Mouse (Mus musculus) left cerebral cortex, adult 9 months (tissue): Measurements from ENCODE around the gene 2410137M14Rik.

ENCODE experiments used
- DNase-seq, 2 experiments: peaks; one replicate each; pipeline ENCODE4 v3.0.0; 2022; ENCODE audit warnings: low spot score in 2 of 2

Gene 2410137M14Rik

GRCm38 (mm10) chr17:36981221-36981813, at the start of gene 2410137M14Rik:
TSS of gene 2410137M14Rik (minus strand) at chr17:36981237.
- peak in 1 of 2 experiments; percentile 44 for DNase-seq

DNA sequence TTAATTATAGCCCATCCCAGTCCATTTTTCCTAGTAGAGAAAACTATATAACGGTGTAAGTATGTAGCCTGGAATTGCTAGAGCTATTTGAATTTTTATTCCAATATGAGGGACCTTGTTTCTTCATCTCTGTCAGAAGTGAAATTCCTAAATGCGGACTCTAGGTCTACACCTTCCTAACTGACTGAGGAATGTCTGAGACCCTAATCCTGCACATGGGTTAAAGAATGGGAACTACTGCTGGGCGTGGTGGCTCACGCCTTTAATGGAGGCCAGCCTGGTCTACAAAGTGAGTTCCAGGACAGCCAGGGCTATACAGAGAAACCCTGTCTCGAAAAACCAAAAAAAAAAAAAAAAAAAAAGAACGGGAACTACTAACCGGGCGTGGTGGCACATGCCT, 48.1 kb upstream of the 2410137M14Rik start:
- DNase-seq: no peak

GRCm38 (mm10) chr17:37028683-37029120, 47.7 kb upstream of the 2410137M14Rik start:
- DNase-seq: peak; percentile 90 to 96

GRCm38 (mm10) chr17:37028212-37028611, 47.2 kb upstream of the 2410137M14Rik start:
- no peak for DNase-seq

- DNase-seq: no peak
Observed at GRCm38 (mm10) chr17:37027486-37027885, 46.4 kb upstream of the 2410137M14Rik start.

DNA sequence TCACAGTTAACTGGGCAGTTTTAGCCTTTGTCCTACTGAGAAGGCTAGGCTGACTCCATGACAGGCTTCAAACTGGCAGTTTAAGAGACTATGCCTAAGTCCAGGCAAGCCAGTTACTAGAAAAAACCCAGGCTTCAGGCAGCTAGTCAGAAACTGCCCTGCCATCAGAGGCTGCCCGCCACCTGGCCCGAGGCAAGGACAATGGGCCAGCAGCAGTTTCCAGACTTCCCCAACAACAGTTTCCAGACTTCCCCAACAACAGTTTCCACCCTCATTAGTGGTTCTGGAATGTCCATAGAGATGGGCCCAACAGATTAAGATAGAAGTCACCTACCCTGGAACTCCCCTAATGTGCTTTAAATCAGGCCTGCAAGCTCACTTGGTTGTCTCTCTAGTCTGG, 45.4 kb upstream of the 2410137M14Rik start:
- no peak for DNase-seq

DNA sequence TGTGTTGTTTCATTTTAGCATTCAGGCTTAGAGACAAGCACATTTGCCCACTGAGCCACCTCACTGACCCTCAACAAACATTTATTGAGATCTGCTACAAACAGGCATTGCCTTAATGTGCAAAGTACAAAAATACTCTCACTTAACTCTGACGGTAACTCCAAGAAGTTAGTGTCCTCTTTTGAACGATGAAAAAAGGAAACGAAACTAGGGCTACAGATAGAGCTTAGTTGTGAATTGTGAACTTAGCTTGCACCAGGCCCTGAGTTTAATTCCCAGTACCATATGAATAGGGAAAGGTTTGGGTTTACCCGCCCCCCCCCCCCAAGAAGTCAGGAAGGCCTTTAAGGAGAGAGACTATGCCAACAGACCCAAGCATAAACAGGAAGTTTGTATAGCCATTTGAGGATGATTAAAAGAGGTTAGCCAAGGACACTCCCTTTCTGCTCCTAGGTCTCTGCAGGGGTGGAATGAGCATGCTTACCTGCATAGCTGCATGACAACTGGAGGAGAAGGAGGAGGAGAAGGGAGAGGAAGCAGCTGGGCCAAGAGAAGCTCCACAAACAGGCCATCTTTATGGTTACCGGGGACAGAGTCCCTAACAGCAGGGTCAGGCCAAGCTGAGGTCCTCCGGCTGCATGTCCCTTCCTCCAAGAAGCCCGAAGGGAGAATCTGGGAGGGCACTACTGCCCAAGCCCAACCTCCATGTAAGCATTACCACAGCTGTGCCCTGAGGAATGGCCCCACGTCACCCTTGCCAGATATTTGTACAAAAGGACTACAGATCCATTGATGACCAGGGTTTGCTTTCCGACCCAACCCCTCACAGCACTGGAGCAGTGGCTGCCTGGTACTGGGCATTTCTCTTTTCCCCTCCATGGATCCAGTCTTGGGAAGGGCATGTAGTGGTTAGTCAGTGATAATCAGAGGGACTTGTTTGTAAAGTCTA, 41.9 kb upstream of the 2410137M14Rik start, which contains the start of gene Mog:
TSS of gene Mog (minus strand) at position 771 of the 949 bp plus-strand sequence.
- peak in 1 of 2 experiments; percentile 48 for DNase-seq

- peak; percentile 28 to 40 for DNase-seq
Observed at GRCm38 (mm10) chr17:37019242-37019641, 38.2 kb upstream of the 2410137M14Rik start.

DNA sequence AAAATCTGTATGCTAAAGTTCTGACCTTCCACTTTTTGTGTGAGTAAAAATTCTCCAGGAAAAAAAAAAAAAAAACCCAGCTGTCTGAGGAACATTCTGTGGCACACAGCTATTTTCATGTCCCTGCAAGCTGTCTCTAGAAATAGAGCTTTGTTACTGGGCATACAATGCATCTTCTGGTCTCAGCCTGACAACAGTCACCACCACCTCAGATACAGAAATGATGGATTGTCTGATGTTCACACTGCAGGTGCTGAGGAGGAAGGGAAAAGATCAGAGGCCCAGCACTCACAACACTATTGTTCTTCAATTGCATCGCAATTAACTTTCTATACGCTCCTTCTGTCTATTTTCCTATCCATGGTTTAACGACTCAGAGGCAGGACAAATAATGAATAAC, 37.3 kb upstream of the 2410137M14Rik start:
- DNase-seq: peak in 1 of 2 experiments; percentile 37

DNA sequence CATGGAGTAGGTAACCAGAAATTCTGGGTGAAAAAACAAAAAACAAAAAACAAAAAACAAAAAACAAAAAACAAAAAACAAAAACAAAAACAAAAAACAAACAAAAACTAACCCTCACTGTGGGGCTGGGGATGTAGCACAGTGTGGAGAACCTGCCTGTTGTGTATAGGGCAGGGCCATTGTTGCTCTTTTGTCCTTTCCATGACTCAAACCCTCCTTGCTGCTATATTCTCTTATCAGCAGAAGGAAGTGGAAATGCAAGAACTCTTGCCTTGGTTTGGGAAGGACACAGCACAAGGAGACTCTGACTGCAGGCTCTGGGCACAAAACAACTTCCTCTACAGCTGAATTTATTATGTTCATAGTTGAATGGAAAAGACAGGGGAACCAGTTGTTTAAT, 35.3 kb upstream of the 2410137M14Rik start:
- no peak for DNase-seq

GRCm38 (mm10) chr17:37012141-37012540, 31.1 kb upstream of the 2410137M14Rik start:
- no peak for DNase-seq

DNA sequence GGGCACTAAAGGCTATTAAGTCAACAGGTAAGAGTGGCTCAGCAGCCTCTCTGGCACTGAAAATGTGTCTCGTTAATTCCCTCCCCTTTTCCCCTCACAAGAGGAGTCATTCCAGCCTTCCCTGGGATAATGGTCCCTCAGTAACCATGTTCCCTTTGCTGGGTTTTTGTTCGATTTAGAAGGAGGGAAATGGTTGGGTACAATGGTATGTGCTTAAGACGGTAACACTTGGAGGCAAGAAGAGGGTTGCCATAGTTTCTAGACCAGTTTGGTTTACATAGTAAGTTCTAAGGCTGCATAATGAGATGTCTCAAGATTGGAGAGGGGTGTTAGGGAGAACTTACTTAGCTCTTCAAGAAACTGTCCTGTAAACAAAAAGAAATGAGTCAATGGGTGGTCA, 30.7 kb upstream of the 2410137M14Rik start:
- no peak for DNase-seq

DNA sequence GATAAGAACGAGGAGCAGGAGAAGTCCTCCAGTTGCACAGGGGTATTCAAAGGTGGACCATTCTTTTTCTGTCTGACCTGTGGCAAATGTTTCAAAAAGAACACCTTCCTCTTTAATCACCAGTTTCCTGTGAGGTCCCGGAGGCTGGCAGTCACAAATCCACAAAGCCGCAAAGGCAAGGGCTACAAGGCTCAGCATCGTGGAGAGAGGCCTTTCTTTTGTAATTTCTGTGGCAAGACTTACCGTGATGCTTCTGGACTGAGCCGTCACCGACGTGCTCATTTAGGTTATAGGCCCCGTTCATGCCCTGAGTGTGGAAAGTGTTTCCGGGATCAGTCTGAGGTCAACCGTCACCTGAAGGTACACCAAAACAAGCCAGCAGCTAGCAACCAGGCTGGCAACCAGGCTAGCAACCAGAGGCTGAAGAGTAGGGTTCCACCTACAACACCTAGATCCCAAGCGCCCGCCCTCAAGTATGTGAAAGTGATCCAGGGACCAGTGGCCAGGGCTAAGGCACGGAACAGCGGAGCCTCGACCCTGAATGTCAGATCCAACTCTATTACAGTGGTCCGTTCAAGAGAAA, 28.5 kb upstream of the 2410137M14Rik start:
- DNase-seq: no peak

DNA sequence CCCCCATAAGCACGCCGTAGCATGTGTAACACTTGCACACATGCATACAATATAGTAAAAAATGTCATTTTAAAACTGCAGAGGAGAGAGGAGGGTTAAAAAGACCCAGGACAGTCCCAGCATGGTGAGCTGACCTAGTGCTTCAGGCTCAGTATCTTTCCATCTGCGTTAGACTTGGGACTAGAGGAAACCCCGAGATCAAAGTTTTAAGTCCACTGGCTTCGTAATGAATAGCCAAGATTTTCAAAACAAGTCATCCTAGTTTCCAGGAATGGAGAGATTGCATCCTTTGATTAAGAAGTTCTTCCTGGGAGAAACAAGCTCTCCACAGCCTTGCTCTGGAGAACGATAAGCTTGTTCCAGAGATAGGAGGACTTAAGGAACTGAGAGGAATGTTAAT, 27.1 kb upstream of the 2410137M14Rik start:
- DNase-seq: no peak

GRCm38 (mm10) chr17:37003366-37003765, 22.3 kb upstream of the 2410137M14Rik start:
- DNase-seq: no peak

DNA sequence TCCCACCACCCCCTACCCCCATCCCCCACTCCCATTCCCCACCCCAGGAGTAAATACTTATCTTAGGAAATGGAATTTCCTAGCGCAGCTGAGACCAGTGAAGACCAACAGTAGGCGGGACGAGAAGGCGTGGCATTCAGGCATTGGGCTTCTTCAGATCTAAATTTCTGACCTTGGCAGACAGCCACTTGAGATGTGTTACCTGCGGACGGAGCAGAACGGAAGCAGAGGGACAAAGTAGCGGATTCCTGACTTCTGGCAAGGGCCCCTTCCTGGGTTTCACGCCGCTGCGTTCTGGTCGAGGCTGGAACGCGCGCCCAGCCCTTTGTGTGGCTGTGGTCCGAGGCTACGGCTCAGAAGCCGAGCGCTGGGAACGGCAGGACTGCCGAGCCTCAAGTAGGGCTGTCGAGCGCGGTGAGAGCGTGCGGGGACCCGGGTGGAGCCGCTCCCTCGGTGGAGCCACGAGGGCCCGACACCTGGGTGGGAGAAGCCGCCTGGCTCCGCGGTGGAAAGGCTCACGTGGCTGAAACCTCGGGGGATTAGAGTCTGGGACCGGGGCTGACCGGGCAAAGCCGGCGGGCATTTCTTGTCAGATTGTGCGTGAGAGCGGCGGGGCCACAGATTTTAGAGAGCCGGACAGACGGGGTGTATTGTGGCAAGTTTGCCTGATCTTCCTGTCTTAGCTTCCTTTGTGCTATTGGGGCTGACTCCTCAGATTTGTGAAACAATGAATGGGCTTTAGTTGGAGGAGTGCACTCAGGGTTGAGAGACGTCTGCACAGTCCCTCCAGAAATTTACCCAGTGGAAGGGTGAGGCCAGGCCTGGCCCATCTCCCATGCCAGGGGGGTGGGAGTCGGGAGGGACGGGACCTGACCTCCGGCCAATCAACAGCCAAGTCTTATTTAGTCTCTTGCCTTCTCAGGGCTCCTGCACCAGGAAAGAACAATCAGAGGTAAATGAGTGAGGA, 21.6 kb upstream of the 2410137M14Rik start:
- DNase-seq: no peak

GRCm38 (mm10) chr17:37000863-37001262, 19.8 kb upstream of the 2410137M14Rik start, which contains the start of gene Zfp57:
TSS of gene Zfp57 (plus strand) at chr17:37001163.
- no peak for DNase-seq

DNA sequence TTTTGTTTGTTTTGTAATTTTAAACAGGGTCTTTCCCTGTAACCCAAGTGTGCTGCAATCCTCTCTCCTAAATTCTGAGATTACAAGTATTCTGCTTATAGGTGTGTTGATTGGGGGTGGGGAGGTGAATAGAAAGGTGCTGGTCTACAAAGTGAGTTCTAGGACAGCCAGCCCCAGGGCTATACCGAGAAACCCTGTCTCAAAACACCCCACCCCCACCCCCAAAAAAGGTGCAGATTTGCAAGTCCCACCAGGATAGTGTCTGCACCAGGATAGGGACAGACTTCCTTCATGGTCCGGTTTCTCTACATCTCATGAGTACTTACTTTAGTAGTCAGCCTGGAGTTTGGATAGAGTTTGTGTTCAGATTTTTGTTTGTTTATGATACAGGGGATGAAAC, 17.4 kb upstream of the 2410137M14Rik start:
- DNase-seq: no peak

GRCm38 (mm10) chr17:36997033-36997735, 16.1 kb upstream of the 2410137M14Rik start:
- peak in 1 of 2 experiments; percentile 87 for DNase-seq

DNA sequence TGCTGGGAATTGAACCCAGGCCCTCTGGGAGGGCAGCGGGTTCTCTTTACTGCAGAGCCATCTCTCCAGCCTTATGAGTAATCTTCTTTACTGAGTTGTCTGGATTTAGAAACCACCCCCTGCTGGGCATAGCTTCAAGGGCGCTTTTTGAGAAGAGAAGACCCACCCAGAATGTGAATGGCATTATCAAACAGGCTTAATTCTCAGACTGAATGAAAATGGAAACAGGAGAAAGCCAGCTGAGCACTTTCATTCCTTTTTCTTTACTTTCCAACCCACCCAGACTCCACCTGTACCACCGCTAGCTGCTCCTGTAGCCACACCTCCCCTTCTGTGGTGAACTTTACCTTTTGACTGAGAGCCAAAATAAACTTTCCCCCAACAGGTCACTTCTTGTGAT, 14.4 kb upstream of the 2410137M14Rik start:
- DNase-seq: no peak
